Mouse (Mus musculus): ENCODE data around the gene Slc30a1. TPM values are rescaled to one million over a fixed set of nuclear protein-coding genes. Genes with fewer than 3 reads are reported as not detected.
A peak's percentile ranks its signal among the peaks of the same experiment; 100 is the strongest.

Slc30a1 gene
- total RNA-seq (2022): 10 to 100 TPM; 20.4 to 26.5 (median 21.1) TPM

DNA sequence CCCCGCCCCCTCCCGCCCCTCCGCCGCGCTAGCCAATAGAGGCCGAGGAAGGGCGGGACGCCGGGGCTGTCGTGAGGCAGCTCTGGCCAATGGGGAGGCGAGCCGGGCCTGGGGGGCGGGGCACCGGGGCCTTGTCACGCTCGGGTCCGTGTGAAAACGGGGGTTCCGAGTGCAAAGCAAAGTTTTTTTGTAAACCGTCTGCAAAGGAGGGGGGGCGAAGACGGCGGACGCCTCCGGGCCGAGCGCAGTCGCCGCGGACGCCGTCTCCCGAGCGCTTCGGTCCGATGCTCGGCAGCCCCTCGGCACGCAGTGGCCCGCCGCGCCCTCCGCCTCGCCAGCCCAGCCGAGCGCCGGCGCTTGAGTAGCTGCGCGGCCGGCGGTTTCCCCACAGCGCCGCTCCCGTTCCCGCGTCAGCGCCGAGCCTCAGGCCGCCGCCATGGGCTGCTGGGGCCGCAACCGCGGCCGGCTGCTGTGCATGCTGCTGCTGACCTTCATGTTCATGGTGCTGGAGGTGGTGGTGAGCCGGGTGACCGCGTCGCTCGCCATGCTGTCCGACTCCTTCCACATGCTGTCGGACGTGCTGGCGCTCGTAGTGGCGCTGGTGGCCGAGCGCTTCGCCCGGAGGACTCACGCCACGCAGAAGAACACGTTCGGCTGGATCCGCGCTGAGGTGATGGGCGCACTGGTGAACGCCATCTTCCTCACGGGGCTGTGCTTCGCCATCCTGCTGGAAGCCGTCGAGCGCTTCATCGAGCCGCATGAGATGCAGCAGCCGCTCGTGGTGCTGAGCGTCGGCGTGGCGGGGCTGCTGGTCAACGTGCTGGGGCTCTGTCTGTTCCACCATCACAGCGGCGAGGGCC is at the start of gene Slc30a1:
Gene Slc30a1 (plus strand): TSS at position 197 of the 860 bp plus-strand sequence.
- peak; percentile 97 for DNase-seq

DNA sequence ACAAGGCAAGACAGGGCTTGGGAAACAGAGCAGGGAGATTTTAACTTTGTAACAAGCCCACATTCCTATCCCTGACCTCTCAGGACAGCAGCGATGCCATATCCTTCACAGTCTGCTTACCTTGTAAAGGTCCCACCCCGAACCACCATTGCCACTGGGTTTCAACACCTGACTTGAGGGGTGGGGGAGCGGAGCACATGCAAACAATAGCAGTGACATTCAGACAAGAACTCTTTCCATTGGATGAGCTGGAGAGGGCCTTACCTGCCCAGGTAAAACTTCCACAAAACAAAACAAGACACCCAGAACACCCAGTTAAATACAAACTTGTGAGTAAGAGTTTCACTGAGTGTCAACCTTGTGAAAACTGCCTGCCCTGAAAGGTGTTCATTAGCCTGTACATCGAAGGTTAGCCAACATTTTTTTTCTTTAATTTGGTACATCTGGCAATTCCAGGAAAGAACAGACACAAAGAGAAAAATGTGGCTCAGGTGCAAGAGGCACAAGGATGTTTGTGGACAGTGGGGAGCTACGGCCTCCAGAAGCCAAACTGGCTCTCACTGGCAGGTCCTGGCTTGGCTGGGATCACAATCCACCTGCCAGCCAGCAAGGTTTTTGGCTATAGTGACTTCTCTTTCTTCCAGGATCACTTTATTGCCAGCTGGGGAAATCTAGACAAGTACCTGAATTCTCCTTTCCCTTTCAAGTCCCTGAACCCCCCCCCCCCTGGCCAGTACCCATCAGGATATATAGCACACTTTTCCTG is 49.5 kb upstream of the Slc30a1 start:
- DNase-seq: no peak

DNA sequence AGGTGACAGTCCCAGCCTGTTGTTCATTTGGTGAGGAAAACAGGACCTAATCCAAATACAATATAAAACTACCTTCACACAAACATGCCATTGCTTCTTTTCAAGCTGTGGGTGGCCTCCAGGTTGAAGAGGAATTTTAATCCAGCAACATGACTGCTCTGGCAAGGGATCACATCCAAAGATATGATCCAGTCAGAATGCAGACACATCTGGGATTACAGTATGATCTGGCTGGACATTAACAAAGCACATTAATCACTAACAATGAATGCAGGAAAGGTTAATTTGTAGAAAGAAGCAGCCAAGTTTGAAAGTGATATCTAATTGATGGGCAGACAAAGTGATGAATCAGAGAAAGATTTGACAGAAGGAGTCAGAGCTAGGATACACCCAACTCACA is 48.4 kb upstream of the Slc30a1 start:
- DNase-seq: no peak

GRCm38 (mm10) chr1:191859847-191860246 is 46.7 kb upstream of the Slc30a1 start:
- DNase-seq: no peak

DNA sequence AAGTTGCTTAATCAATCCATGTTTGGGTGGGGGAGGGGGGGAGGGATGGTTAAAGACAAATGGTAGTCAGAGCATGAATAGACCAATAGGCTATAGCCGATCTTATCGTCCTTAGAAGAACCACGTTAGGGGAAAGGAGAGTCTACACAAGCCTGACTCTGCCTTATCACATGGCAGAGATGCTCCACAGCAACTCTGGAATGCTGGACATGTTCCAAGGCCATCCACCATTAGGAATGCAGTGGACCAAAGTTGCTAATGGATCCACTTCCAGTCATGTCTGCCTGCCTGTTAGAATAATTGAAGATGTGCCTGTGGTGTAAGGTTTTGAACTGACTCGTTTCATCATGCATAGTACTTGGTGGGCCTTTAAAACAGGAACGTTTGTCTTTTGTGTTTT is 45.3 kb upstream of the Slc30a1 start:
- no peak for DNase-seq

GRCm38 (mm10) chr1:191863833-191864550 is 42.6 kb upstream of the Slc30a1 start:
- no peak for DNase-seq

GRCm38 (mm10) chr1:191864551-191865027 is 42.0 kb upstream of the Slc30a1 start:
- DNase-seq: no peak

- DNase-seq: no peak
Measured at GRCm38 (mm10) chr1:191872076-191872710, 34.4 kb upstream of the Slc30a1 start.

DNA sequence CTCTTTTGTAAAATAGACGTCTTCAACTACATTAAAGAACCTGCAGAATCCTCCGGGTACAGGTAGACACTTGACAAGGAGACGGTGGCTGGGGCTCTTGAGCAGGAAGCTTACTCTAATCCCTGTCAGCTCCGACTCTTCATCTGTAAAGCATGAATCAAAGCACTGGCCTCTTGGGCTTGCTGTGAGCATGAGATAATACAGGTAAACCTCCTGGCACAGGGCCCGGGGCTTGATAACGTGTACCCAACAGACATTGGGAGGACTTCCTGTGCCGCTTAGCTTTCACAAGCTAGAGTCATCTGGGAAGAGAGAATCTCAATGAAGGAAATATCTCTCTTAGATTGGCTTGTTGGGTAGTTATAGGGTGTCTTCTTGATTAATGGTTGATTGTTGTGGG is 31.6 kb upstream of the Slc30a1 start:
- no peak for DNase-seq

DNA sequence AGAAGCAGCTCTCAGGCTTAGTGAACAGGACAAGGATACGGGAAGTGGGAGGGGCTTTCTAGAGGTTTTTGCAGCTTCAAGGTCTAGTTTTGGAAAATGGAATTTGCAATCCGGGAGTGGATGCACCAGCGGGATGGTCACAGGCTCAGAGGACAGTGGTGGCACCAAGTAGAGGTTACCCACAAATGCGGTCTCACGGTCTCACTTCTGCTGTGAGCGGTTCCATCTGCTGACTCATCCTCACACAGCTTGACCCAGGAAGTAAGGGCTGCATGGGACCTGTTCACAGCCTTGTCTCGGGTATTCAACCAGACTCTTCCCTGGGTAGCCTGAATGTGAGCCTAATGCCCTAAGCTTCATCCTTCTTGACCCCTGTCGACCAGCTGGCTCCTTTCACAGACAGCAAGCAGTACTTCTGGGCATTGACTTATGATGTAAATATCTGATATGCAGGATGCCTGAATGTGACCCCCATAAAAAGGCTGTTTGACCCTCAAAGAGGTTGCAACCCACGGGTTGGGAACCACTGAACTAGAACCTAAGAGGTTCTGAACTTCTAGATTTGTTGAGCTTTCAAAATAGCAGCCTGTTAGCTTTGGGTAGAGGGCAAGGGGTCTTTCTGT is 30.8 kb upstream of the Slc30a1 start:
- no peak for DNase-seq

DNA sequence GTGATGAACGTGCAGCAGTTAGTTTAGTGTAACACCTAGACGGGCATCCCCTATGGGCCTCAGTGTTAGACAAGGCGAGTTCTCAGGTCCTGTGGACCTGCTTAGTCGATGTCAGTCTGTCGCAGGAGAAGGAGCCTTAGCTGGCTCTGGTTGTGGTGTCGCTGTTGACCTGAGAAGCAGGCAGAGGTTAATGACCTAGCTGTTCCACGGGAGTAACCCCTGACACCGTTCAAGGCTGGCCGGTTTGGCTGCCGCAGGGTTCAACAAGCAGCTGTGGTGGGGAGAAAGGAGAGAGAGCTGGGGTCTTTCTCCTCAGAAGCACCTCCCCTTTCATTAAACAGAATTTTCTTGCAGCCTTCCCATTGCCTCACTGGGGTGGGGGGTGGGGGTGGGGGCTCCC is 28.9 kb upstream of the Slc30a1 start:
- DNase-seq: no peak

DNA sequence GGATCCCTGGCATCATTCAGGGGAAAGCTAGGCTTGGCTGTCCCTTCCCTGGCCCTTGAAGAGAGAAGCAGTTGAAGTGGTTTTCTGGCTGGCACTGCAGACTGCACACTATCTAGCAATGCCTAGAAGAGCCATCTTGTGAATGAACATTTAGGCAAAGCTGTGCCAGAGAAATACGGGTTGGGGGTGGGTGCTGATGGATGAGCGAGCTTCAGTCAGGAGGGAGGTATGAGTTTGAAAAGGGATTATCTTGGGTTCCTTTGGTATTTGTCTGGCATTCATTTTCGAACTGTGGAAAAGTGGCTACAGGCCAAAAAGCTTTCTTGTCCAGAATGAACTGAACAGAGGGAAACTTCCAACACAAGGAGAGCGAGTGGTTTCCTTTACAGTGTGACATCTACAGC is 28.0 kb upstream of the Slc30a1 start:
- DNase-seq: no peak

DNA sequence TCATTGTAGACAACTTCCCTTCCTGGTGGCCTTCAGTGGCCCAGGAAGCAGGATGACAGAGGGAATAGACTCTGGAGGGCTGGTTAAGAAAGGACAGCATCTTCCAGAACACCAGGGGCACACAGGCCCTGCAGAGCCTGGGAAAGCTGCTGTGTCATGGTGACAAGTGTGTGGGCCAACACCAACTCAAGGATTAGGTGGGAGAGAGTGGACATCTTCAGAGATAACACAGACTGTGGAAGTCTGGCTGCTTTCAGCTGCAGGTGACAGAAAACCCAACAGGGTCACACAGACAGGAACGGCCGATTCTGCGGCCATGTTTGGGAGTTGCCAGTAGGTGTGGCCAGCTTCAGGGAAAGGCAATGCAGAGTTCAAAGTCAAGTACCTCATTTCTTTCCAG is 26.3 kb upstream of the Slc30a1 start:
- no peak for DNase-seq

GRCm38 (mm10) chr1:191880921-191881609 is 25.5 kb upstream of the Slc30a1 start:
- no peak for DNase-seq

DNA sequence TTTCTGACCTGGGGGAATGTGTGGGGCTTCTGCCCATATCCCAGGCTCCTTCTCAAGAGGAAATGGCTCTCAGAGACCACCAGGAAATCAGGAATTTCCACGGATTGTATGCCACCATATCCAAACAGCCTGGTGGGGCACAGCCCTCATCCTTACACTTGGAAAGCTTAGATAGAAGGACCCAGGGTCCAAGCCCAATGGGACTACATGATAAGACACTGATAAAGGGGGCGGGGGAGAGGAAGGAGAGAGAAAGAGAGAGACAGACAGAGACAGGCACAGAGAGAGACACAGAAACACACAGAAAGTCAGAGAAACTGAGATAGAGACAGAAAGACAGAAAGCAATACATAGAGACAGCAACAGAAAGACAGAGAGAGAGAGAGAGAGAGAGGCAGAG is 24.9 kb upstream of the Slc30a1 start:
- no peak for DNase-seq

- no peak for DNase-seq
Measured at GRCm38 (mm10) chr1:191882474-191883206, 23.9 kb upstream of the Slc30a1 start.

GRCm38 (mm10) chr1:191883654-191884053 is 22.9 kb upstream of the Slc30a1 start:
- DNase-seq: no peak

DNA sequence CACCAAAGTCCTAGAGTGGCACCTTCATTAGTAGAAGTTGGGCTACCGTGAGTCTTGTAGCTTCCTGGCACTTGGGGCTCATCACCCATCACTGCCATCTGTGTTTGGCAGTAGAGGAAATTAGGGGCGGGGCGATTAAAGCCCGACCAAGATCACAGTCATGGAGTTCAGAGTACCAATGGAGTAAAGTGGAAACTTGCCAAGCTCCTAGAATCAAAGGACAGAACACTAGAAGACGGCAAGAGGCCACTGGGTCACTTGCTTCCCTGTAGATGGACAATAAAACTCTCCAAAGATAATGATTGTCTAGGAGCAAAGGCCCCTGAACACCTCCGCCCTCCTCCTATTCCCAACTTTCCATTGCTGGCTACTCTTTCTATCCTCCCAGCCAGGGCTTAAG is 14.7 kb upstream of the Slc30a1 start:
- no peak for DNase-seq

- DNase-seq: no peak
Measured at GRCm38 (mm10) chr1:191894386-191894785, 12.2 kb upstream of the Slc30a1 start.

DNA sequence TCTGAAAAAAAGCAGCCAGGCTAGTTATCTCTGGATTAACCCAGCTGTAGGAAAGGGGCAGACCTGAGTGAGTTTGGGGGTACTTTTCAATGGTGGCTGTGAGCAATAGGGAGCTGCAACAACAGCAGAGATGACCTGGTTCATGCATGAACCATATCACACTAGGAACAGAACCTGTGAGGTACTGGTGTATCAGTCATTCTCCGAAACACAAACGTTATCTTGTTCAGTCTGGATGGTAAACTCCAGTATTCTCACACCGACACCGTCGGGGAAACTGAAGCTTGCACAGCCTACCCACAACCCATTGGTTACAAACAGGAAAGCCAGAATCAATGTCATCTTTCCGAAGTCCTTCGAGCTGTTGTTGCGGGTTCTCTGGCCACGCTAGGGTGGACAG is 11.7 kb upstream of the Slc30a1 start:
- no peak for DNase-seq

Measured in adrenal gland, adult 8-10 months (tissue).